Mouse (Mus musculus): ENCODE results near the gene Hdgfl3. TPM values are rescaled to one million over a fixed set of nuclear protein-coding genes. Genes with fewer than 3 reads are reported as not detected.

The Hdgfl3 gene
- total RNA-seq, 2 experiments from 2014 or later = 6.1 to 8.7 TPM

- no peak for DNase-seq
Measured at GRCm38 (mm10) chr7:81904094-81904493, 30.2 kb downstream of the Hdgfl3 start.

- no peak for DNase-seq
Measured at GRCm38 (mm10) chr7:81899361-81899760, 34.9 kb downstream of the Hdgfl3 start.

GRCm38 (mm10) chr7:81885128-81885527 is 49.1 kb downstream of the Hdgfl3 start:
- no peak for DNase-seq

- DNase-seq = no peak
Measured at GRCm38 (mm10) chr7:81881600-81881999, 52.7 kb downstream of the Hdgfl3 start.

GRCm38 (mm10) chr7:81880797-81881196 is 53.5 kb downstream of the Hdgfl3 start:
- DNase-seq = no peak

- DNase-seq = no peak
Measured at GRCm38 (mm10) chr7:81880286-81880685, 54.0 kb downstream of the Hdgfl3 start.

GRCm38 (mm10) chr7:81875372-81875771 is 58.9 kb downstream of the Hdgfl3 start:
- no peak for DNase-seq

GRCm38 (mm10) chr7:81874636-81875035 is 59.6 kb downstream of the Hdgfl3 start:
- DNase-seq = no peak

GRCm38 (mm10) chr7:81873807-81874206 is 60.5 kb downstream of the Hdgfl3 start:
- no peak for DNase-seq

GRCm38 (mm10) chr7:81872493-81873013 is 61.7 kb downstream of the Hdgfl3 start:
- no peak for DNase-seq

GRCm38 (mm10) chr7:81868158-81868557 is 66.1 kb downstream of the Hdgfl3 start:
- peak; percentile 77 for DNase-seq

GRCm38 (mm10) chr7:81867231-81867930 is 66.9 kb downstream of the Hdgfl3 start:
- no peak for DNase-seq

- no peak for DNase-seq
Measured at GRCm38 (mm10) chr7:81865937-81866336, 68.3 kb downstream of the Hdgfl3 start.

GRCm38 (mm10) chr7:81864552-81864951 is 69.7 kb downstream of the Hdgfl3 start:
- DNase-seq = no peak

- DNase-seq = peak; percentile 29
Measured at GRCm38 (mm10) chr7:81862587-81863583, 71.4 kb downstream of the Hdgfl3 start.

- no peak for DNase-seq
Measured at GRCm38 (mm10) chr7:81861921-81862320, 72.4 kb downstream of the Hdgfl3 start.

GRCm38 (mm10) chr7:81861461-81861860 is 72.8 kb downstream of the Hdgfl3 start:
- no peak for DNase-seq

GRCm38 (mm10) chr7:81860996-81861395 is 73.3 kb downstream of the Hdgfl3 start:
- DNase-seq = no peak

- DNase-seq = no peak
Measured at GRCm38 (mm10) chr7:81860071-81860470, 74.2 kb downstream of the Hdgfl3 start.

- DNase-seq = peak; percentile 52
Measured at GRCm38 (mm10) chr7:81858968-81859721, 75.1 kb downstream of the Hdgfl3 start, which contains the start of gene Tm6sf1. Gene Tm6sf1, plus strand, starts transcription at chr7:81859001.

GRCm38 (mm10) chr7:81858236-81858635 is 76.0 kb downstream of the Hdgfl3 start:
- DNase-seq = no peak

GRCm38 (mm10) chr7:81856221-81856620 is 78.1 kb downstream of the Hdgfl3 start:
- no peak for DNase-seq
